Mouse (Mus musculus): ENCODE measurements around the gene Gramd1a.
A peak's percentile ranks its signal among the peaks of the same experiment; 100 is the strongest.

Gramd1a gene

GRCm38 (mm10) chr7:31088206-31088605, 67.5 kb downstream of the Gramd1a start:
- no peak for DNase-seq

DNA sequence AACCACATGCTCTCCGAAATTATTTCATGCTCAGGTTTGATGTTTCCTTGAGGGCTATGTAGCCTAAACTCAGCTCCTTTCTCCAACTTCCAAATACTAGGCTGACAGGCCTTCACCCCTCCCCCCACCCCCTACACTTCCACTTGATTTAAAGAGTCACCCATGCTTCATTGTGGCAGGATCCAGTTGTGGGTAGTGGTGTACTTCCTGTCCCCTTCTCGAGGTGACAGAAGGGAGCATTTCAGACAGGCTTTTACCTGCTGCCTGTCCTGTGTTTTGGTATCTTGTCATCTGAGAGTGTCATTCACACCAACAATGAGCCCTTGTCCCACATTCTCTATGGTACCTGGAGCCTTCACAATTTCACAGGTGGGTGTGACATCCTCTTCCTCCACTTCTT, 68.4 kb downstream of the Gramd1a start:
- DNase-seq, result no peak

- no peak for DNase-seq
These were observed 69.4 kb downstream of the Gramd1a start for GRCm38 (mm10) chr7:31086175-31086755.

GRCm38 (mm10) chr7:31085171-31085570, 70.5 kb downstream of the Gramd1a start:
- DNase-seq, result peak; percentile 43

GRCm38 (mm10) chr7:31084140-31084539, 71.6 kb downstream of the Gramd1a start:
- DNase-seq, result no peak

- DNase-seq, result peak; percentile 49
These were observed 72.7 kb downstream of the Gramd1a start for GRCm38 (mm10) chr7:31082831-31083588.

GRCm38 (mm10) chr7:31082106-31082505, 73.6 kb downstream of the Gramd1a start:
- DNase-seq, result no peak

- no peak for DNase-seq
These were observed 74.6 kb downstream of the Gramd1a start for GRCm38 (mm10) chr7:31081106-31081505.

- DNase-seq, result no peak
These were observed 75.1 kb downstream of the Gramd1a start for GRCm38 (mm10) chr7:31080611-31081010.

Data from lung, postnatal 14 days (tissue).